Mouse (Mus musculus) 3T3-L1 (cell line): ENCODE measurements around the gene Gm43720.
"Not testable (repeated sequence)": the region's sequence is repeated elsewhere in the genome, so short reads cannot be mapped to it uniquely, and the experiment has no call there.

Experiments used
- DNase-seq: peaks from one replicate; pipeline ENCODE4 v3.0.0-alpha.2; 2015; ENCODE audit warnings: low read depth, low spot score

The Gm43720 gene

GRCm38 (mm10) chr5:138216632-138217031 lies 63.1 kb downstream of the Gm43720 start:
- DNase-seq, result not testable (repeated sequence)
